Mouse (Mus musculus): ENCODE results near the gene H2-M5. TPM values are rescaled to one million over a fixed set of nuclear protein-coding genes. Genes with fewer than 3 reads are reported as not detected.

Gene H2-M5
- polyA plus RNA-seq, 1 experiment from 2014 or later, result 0.86 TPM

DNA sequence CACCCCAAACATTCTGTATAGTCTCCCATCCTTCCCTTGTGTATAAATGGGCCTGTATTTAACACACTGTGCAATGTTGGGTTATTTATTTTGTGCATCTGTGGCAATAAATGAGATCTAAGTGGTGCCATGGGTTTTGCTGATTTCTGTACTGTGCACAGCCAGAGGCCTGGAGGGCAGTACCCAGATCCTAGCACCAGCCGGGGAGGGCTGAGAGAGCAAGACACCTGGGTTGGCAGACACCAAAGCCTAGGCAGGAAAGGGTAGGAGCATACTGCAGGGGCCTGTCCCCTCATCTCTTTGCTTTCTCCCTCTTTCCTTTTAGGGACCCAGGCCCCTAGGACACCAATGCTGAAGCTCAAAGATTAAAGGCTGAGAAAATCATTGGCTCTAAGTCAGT is 41.1 kb downstream of the H2-M5 start:
- no peak overlapping the region for H3K4me3 ChIP-seq (ENCODE audit: low read depth, low read length)
- 86% methylated on average over 1 of the region's 1 CpGs for WGBS
- no peaks in the 10 kb centered on the region; the same call in 1 of the 2 replicates for H3K4me1 ChIP-seq (replicated peaks; ENCODE audit: control insufficient read depth, insufficient read depth, low read length)
- H3K27me3 ChIP-seq (ENCODE audit: control insufficient read depth, insufficient read depth, low read length), result peaks cover 19% of the 10 kb centered on the region
- no peak overlapping the region for H3K27ac ChIP-seq (ENCODE audit: low read depth, low read length)
- no peaks in the 10 kb centered on the region for H3K36me3 ChIP-seq (ENCODE audit: control insufficient read depth, insufficient read depth, low read length)
- DNase-seq (ENCODE audit: low spot score) (no peak), ATAC-seq (ENCODE audit: low FRiP score) (no peak)
- no peaks in the 10 kb centered on the region for H3K9me3 ChIP-seq (ENCODE audit: control insufficient read depth, low read length)
- H3K4me2 ChIP-seq (replicated peaks; ENCODE audit: low read depth, low read length), result no peak overlapping the region
- H3K9ac ChIP-seq (ENCODE audit: low read depth, low read length), result no peak overlapping the region

DNA sequence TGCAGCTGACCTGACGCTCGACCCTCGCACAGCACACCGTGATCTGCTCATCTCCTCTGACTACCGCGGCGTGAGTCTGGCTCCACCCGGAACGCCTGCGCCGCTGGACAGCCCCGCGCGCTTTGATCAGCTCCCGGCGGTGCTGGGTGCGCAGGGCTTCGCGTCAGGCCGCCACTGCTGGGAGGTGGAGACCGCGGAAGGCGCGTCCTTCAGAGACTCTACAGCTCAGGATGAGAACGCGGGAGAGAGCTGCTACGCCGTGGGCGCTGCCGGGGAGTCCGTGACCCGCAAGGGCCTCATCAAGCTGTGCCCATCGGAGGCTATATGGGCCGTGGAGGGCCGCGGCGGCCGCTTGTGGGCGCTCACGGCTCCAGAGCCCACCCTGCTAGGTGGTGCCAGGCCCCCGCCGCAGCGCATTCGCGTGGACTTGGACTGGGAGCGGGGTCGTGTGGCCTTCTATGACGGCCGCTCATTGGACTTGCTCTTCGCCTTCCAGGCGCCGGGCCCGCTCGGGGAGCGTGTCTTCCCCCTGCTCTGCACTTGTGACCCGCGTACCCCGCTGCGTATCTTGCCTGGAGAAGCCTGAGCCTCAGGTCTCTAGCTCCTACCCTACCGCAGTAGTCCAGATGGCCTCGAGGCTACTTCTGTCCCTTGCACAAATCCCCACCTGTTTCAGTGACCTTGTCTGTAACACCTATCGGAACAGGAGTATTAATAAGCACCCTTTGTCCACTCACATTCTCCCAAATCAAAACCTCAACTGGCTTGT is 42.1 kb downstream of the H2-M5 start:
- H3K9me3 ChIP-seq (ENCODE audit: control insufficient read depth, low read length), result no peaks in the 10 kb centered on the region
- peak overlapping the region; percentile 50 for H3K4me3 ChIP-seq (ENCODE audit: low read depth, low read length)
- no peaks in the 10 kb centered on the region for H3K36me3 ChIP-seq (ENCODE audit: control insufficient read depth, insufficient read depth, low read length)
- H3K4me2 ChIP-seq (replicated peaks; ENCODE audit: low read depth, low read length), result peak overlapping the region; percentile 92
- H3K9ac ChIP-seq (ENCODE audit: low read depth, low read length), result peak overlapping the region; percentile 82
- ATAC-seq (ENCODE audit: low FRiP score) (peak; percentile 58), DNase-seq (ENCODE audit: low spot score) (peak; percentile 79)
- WGBS, result under 1% methylated on average over 62 of the region's 62 CpGs
- peak overlapping the region; percentile 59 for H3K27ac ChIP-seq (ENCODE audit: low read depth, low read length)
- peaks cover 30% of the 10 kb centered on the region for H3K27me3 ChIP-seq (ENCODE audit: control insufficient read depth, insufficient read depth, low read length)
- peaks cover 3% of the 10 kb centered on the region; the same call in 1 of the 2 replicates for H3K4me1 ChIP-seq (replicated peaks; ENCODE audit: control insufficient read depth, insufficient read depth, low read length)

DNA sequence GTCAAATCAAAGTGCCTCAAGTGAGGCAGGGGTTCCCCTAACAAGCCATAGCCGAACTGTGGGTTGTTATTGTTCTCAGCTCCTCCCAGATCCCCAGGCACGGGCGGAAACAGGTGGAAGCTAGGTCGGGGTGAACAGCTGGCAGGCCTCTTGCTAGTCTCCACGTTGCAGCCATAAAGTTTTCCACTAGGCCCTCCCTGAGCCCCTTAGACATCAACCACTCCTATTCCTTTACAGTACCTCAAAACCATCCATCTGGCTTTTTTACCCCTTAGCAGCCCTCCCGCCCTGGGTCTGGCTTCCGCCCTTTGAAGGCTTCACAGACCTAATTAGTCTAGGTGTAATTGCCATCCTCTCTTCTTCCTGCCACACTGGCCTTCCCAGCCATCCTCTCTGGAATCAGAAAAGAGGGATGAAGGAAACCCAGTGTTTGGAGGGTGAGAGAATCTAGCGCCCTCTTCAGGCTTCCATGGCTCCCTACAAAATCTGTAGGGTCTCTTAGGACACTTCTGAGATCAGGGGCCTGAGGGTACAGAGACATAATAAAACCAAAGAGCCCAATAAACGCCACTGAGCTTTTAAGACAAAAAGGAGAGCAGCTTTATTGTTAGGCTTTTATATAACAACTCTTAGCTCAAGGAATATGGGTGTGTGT is 45.1 kb downstream of the H2-M5 start:
- peaks cover 37% of the 10 kb centered on the region for H3K27me3 ChIP-seq (ENCODE audit: control insufficient read depth, insufficient read depth, low read length)
- peaks cover 3% of the 10 kb centered on the region; the same call in 1 of the 2 replicates for H3K4me1 ChIP-seq (replicated peaks; ENCODE audit: control insufficient read depth, insufficient read depth, low read length)
- 0 out of 2 replicates have a peak overlapping the region, but pooled peaks have one; percentile 4 for H3K4me2 ChIP-seq (replicated peaks; ENCODE audit: low read depth, low read length)
- peak; percentile 30 for DNase-seq (ENCODE audit: low spot score)
- H3K27ac ChIP-seq (ENCODE audit: low read depth, low read length), result no peak overlapping the region
- H3K9ac ChIP-seq (ENCODE audit: low read depth, low read length), result no peak overlapping the region
- 29% methylated on average over 8 of the region's 9 CpGs for WGBS
- H3K36me3 ChIP-seq (ENCODE audit: control insufficient read depth, insufficient read depth, low read length), result no peaks in the 10 kb centered on the region
- ATAC-seq (ENCODE audit: low FRiP score), result no peak
- H3K4me3 ChIP-seq (ENCODE audit: low read depth, low read length), result no peak overlapping the region
- H3K9me3 ChIP-seq (ENCODE audit: control insufficient read depth, low read length), result no peaks in the 10 kb centered on the region

DNA sequence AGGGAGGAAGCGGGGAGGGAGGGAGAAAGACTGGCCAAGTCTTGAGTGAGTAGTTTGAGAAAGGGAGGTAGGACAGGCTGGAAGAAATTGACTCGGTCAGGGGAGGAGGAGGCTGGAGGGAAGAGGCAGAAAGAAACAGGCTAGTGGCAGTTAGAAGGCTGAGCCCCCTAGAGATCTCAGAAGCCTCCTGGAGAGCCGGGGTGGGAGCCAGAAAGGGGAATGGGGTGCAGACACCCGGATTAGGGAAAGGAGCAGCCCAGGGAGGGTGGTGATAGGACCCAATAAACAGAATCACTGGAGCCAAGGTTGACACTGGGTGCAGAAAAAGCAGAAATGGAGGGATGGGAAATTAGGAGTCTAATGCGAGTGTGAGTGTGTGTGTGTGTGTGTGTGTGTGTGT is 45.6 kb downstream of the H2-M5 start:
- H3K4me2 ChIP-seq (replicated peaks; ENCODE audit: low read depth, low read length), result no peak overlapping the region
- 24% methylated on average over 5 of the region's 5 CpGs for WGBS
- peaks cover 3% of the 10 kb centered on the region; the same call in 1 of the 2 replicates for H3K4me1 ChIP-seq (replicated peaks; ENCODE audit: control insufficient read depth, insufficient read depth, low read length)
- ATAC-seq (ENCODE audit: low FRiP score) (no peak), DNase-seq (ENCODE audit: low spot score) (no peak)
- no peaks in the 10 kb centered on the region for H3K9me3 ChIP-seq (ENCODE audit: control insufficient read depth, low read length)
- H3K36me3 ChIP-seq (ENCODE audit: control insufficient read depth, insufficient read depth, low read length), result no peaks in the 10 kb centered on the region
- peaks cover 37% of the 10 kb centered on the region for H3K27me3 ChIP-seq (ENCODE audit: control insufficient read depth, insufficient read depth, low read length)
- no peak overlapping the region for H3K27ac ChIP-seq (ENCODE audit: low read depth, low read length)
- no peak overlapping the region; the same call in 1 of the 2 replicates for H3K4me3 ChIP-seq (ENCODE audit: low read depth, low read length)
- H3K9ac ChIP-seq (ENCODE audit: low read depth, low read length), result no peak overlapping the region

DNA sequence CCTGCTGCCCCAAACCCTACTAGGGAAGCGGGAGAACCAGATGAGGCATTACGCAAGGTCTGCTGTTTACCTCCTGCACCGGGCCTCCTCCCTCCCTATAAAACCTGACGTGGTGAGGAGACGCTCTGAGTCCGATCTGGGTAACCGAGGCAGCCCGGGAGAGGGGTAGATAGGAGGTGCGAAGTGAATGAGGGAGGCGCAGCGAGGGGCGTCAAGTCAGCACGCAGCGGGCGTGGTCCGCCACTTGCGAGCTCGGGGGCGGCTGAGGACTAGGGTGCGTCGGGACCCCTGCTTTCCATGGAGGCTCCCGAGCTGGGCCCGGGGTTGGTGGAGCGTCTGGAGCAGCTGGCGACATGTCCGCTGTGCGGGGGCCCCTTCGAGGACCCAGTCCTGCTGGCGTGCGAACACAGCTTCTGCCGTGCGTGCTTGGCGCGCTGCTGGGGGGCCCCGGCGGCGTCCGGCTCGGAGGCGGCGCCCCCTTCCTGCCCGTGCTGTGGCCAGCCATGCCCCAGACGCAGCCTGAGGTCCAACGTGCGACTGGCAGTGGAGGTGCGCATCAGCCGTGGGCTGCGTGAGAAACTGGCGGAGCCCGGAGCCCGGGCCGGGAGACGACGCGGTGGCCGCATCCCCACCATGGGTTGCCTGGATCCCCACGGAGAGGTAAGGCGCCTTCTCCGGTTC is 46.4 kb downstream of the H2-M5 start, which contains the start of gene Rnf39:
Gene Rnf39, plus strand, starts transcription at position 128 of the 681 bp plus-strand sequence.
- ATAC-seq (ENCODE audit: low FRiP score), result no peak
- peaks cover 3% of the 10 kb centered on the region; the same call in 1 of the 2 replicates for H3K4me1 ChIP-seq (replicated peaks; ENCODE audit: control insufficient read depth, insufficient read depth, low read length)
- H3K36me3 ChIP-seq (ENCODE audit: control insufficient read depth, insufficient read depth, low read length), result no peaks in the 10 kb centered on the region
- 4% methylated on average over 55 of the region's 59 CpGs for WGBS
- H3K9ac ChIP-seq (ENCODE audit: low read depth, low read length), result 0 out of 2 replicates have a peak within 1 kb of the TSS, but pooled peaks have one; percentile 47
- H3K4me2 ChIP-seq (replicated peaks; ENCODE audit: low read depth, low read length), result peak within 1 kb of the TSS; percentile 55
- H3K27me3 ChIP-seq (ENCODE audit: control insufficient read depth, insufficient read depth, low read length), result peaks cover 37% of the 10 kb centered on the region
- no peak within 1 kb of the TSS for H3K27ac ChIP-seq (ENCODE audit: low read depth, low read length)
- H3K4me3 ChIP-seq (ENCODE audit: low read depth, low read length), result peak within 1 kb of the TSS; percentile 34
- no peaks in the 10 kb centered on the region for H3K9me3 ChIP-seq (ENCODE audit: control insufficient read depth, low read length)
- DNase-seq (ENCODE audit: low spot score), result peak; percentile 34

DNA sequence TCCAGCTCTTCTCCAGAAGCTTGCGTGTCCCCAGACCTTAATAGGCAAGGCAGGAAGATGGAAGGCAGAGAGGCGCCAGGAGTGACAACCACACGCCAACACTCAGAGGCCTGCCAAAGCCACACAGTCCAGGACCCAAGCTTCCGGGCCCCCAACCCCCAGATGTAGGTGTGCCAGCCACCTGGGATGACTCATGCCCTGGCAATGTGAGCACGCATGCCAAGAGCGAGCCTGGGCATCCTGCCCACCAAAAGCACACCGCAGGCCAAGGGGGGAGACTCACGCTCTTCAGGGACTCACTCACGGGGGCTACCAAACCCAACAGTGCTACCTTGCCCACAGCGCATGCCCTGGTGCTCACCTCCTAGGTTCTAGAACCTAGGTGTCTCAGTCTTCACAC is 46.9 kb downstream of the H2-M5 start:
- 65% methylated on average over 10 of the region's 10 CpGs for WGBS
- no peak overlapping the region for H3K4me3 ChIP-seq (ENCODE audit: low read depth, low read length)

DNA sequence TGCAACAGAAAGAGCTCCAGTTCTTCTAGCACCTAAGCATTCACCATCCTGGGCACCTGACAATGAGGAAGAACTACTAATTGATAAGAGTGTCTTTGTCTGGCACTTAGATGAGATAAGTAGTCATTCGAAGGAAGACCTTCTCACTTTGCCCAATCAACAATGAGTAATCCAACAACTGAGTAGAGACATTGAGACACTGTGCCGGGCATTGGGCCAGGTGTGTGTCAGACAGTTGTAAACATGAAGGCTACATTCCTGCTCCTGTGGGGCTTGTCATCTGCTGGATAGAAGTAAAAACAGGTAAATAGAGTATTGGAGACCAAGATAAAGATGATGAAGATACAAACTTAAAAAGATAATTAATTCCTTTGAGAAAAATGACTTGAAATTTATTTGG is 51.3 kb downstream of the H2-M5 start:
- Histone ChIP-seq H3K4me2 (replicated peaks; ENCODE audit: low read depth, low read length) (no peak overlapping the region), H3K9ac (ENCODE audit: low read depth, low read length) (no peak overlapping the region), H3K4me3 (ENCODE audit: low read depth, low read length) (no peak overlapping the region), H3K4me1 (replicated peaks; ENCODE audit: control insufficient read depth, insufficient read depth, low read length) (peaks cover 3% of the 10 kb centered on the region; the same call in 1 of the 2 replicates), H3K36me3 (ENCODE audit: control insufficient read depth, insufficient read depth, low read length) (no peaks in the 10 kb centered on the region), H3K27ac (ENCODE audit: low read depth, low read length) (no peak overlapping the region), H3K27me3 (ENCODE audit: control insufficient read depth, insufficient read depth, low read length) (peaks cover 16% of the 10 kb centered on the region), H3K9me3 (ENCODE audit: control insufficient read depth, low read length) (no peaks in the 10 kb centered on the region)
- WGBS, result 90% methylated on average over 2 of the region's 2 CpGs
- no peak for DNase-seq (ENCODE audit: low spot score)
- no peak for ATAC-seq (ENCODE audit: low FRiP score)

More for the DNA sequence above, 46.9 kb downstream of the H2-M5 start:
- H3K4me2 ChIP-seq (replicated peaks; ENCODE audit: low read depth, low read length), result no peak overlapping the region; the same call in 1 of the 2 replicates
- H3K36me3 ChIP-seq (ENCODE audit: control insufficient read depth, insufficient read depth, low read length), result no peaks in the 10 kb centered on the region
- H3K4me1 ChIP-seq (replicated peaks; ENCODE audit: control insufficient read depth, insufficient read depth, low read length), result peaks cover 3% of the 10 kb centered on the region; the same call in 1 of the 2 replicates
- peaks cover 37% of the 10 kb centered on the region for H3K27me3 ChIP-seq (ENCODE audit: control insufficient read depth, insufficient read depth, low read length)
- DNase-seq (ENCODE audit: low spot score), result no peak
- no peak overlapping the region for H3K9ac ChIP-seq (ENCODE audit: low read depth, low read length)
- ATAC-seq (ENCODE audit: low FRiP score), result no peak
- H3K27ac ChIP-seq (ENCODE audit: low read depth, low read length), result no peak overlapping the region
- no peaks in the 10 kb centered on the region for H3K9me3 ChIP-seq (ENCODE audit: control insufficient read depth, low read length)

Measured in hindbrain, embryonic 11.5 days (tissue).